Mouse (Mus musculus) hematopoietic stem cell, adult 5-6 weeks (primary cell): Measurements from ENCODE around the gene Plaur. TPM values are rescaled to one million over a fixed set of nuclear protein-coding genes. Genes with fewer than 3 reads are reported as not detected.

Experiments
- ATAC-seq, 2 experiments: fragments of 125-278 bp in 1 of 2; replicated peaks in 1 of 2; 2 replicates each; pipeline ENCODE4 v1.8.0; 2016 to 2017; ENCODE audit warnings: inconsistent platforms in 2 of 2, mild to moderate bottlenecking in 2 of 2, moderate number of reproducible peaks in 2 of 2, low read depth in 1 of 2, moderate TSS enrichment in 1 of 2; ENCODE audit not compliant: low FRiP score in 2 of 2, poor library complexity in 2 of 2, severe bottlenecking in 2 of 2, insufficient read depth in 1 of 2, low TSS enrichment in 1 of 2
- total RNA-seq: library from RNA; stranded (forward); fragments of 172-1452, 232-1000 nt; gene quantifications from 2 replicates; pipeline ENCODE4 v1.2.3, GENCODE M21; 2017

The Plaur gene
- 37.1 and 53.2 TPM in 2 replicates for total RNA-seq

GRCm38 (mm10) chr7:24462388-24463319, at the start of gene Plaur:
Gene Plaur (plus strand): TSS chr7:24462484.
- peak; percentile 33 to 48 for ATAC-seq

DNA sequence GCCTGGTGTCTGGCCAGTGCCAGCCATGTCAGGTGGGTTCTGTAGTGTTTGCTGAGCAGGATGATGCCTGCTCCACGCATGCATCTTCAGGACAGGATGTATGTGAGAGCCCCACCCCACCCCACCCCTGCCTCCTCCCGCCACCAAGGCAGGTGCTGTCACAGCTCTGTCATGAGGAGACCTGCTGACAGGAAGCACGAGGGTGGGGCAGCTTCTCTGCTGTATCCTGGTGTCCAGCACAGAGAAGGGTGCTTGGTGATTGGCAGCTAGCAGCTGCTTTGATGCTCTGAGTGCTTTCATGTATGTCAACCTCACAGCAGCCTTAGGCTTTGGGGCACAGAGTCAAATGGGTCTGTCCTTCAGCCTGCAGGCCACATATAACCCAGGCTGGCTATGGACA, 48.7 kb upstream of the Plaur start:
- no peak for ATAC-seq

DNA sequence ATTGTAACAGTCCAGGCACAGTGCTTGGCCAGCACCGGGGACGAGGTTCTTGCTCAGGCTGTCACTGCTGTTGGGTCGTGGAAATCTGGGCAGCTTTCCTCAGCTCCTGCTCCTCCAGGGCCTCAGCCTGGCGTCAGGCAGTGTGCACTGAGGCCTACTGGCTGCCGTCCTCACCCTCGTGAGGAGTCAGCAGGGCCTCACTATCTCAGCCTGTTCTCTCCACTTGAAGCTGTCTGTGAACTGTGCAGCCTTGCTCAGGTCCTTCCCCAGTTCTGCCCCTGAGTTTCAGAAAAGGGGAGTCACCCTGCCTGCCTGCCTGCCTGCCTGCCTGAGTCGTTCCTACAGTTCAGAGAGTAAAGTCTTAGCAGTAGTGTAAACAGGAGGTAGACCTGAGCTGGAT, 47.0 kb upstream of the Plaur start:
- ATAC-seq: no peak

DNA sequence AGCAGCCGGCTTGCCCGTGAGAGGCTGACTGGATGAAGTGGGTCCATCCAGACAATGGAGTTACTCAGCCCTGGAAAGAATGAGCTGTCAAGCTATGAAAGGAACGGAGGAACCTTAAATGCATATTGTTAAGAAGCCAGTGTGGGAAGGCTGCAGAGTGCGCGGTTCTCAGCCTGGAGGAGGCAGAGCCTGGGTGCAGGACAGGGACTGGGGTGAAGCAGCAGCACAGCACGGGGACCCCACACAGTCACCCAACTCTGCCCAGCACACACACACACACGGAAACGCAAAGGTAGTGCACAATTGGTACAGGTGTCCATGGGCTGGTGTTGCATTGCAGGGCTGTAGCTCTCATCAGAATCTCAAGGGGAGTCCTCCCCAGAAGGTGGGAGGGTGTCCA, 42.7 kb upstream of the Plaur start:
- ATAC-seq: no peak

- ATAC-seq: no peak
Observed at GRCm38 (mm10) chr7:24421648-24422047, 40.6 kb upstream of the Plaur start.

GRCm38 (mm10) chr7:24422251-24422650, 40.0 kb upstream of the Plaur start:
- no peak for ATAC-seq

- ATAC-seq: no peak
Observed at GRCm38 (mm10) chr7:24423107-24423763, 39.0 kb upstream of the Plaur start.

DNA sequence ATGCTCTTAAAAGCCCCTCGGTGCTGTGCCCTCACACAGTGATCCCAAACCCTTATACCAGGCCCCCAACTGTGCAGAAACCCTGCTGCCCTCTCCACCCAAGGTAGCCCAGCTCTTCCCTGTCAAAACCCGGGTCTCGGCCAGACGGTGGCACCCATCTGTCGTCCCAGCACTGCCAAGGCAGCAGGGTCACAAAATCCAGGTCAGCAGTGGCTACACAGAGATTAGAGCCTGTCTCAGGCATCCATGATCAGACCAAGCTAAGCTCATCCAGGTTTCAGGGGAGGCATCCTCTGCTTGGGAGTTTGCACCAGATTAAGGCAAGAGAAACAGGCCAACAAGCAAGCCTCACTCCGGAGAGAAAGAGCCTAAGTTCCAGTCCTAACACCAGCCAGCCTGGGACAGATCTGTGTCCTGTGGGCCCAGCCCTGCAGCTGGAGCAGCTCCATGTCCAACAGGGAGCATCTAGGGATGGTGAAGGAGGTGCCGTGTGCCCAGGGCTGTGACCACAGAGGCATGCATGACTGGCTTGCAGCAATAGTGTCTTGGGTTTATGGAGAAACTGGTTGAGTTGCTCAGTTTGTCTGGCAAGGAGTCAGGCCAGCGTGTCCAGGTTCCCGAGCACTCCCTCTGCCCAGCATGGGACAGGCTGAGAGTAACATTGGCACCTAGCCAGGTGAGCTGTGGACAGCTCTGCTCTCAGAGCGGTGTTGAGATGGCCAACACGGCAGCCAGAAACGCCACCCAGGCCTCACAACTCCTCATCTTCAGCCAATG, 38.1 kb upstream of the Plaur start:
- ATAC-seq: no peak

DNA sequence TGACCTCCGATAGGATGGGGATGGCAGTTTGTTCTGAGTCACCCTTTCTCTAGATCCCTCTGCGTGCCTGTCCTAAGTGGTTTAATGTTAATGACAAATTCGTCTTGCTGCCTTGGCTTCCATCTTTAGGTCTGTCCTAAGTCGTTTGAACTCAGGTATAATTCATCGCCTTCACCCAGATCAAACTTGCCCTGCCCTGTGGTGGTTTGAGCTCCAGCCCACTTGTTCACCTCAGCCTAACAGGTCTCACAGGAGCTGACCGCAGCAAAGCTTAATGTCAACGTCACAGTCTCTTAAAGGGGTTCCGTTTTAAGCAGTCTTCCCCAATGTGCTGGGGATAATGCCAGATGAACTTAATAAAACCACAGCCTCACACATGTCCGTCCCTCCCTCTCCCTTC, 36.4 kb upstream of the Plaur start:
- no peak for ATAC-seq

DNA sequence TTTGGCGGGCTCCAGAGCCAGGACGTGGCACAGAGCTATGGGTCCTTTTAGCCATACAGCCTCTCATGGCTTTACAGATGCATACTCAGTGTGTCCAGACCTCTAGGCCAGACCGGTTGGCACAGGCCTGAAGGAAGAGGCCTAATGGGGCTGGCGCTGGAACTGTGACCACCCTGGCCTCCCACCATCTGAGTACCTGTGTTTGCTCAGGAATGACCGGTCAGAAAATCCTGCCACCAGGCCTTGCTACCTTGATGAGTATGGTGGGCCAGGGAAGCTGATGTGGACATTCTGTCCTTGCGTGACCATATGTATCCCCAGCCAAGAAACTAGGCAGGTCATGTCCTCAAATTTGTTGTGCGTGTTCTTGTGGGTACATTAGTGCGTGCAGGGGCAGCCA, 35.1 kb upstream of the Plaur start:
- ATAC-seq: no peak

DNA sequence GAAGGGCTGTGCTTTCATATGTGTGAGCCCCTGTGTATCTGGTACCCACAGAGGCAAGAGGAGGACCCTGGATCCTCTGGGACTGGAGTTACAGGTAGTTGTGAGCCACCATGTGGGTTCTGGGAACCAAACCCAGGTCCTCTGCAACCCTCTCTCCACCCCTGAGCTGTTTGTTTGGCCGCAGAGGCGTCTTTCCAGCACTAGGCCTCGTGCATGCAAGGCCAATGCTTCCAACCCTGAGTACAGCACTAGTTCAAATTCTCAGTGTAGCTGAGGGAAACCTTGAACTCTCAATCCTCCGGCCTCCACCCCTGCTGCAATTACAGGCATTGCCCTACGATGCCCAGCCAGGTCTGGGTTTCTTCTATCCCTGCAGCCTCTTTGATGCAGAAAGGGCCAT, 33.6 kb upstream of the Plaur start:
- no peak for ATAC-seq

GRCm38 (mm10) chr7:24429413-24430112, 32.7 kb upstream of the Plaur start:
- no peak for ATAC-seq

- peak; percentile 52 to 64; a peak in 2 of 4 replicates for ATAC-seq
Observed at GRCm38 (mm10) chr7:24430551-24431345, 31.5 kb upstream of the Plaur start.

- no peak for ATAC-seq
Observed at GRCm38 (mm10) chr7:24431713-24432112, 30.6 kb upstream of the Plaur start.

- ATAC-seq: no peak
Observed at GRCm38 (mm10) chr7:24435305-24435704, 27.0 kb upstream of the Plaur start.

- ATAC-seq: no peak
Observed at GRCm38 (mm10) chr7:24437981-24438380, 24.3 kb upstream of the Plaur start.

GRCm38 (mm10) chr7:24439191-24439590, 23.1 kb upstream of the Plaur start:
- no peak for ATAC-seq
